Mouse (Mus musculus) stomach, postnatal 0 days (tissue): ENCODE measurements around the gene Zfp524.

Source experiments
- CTCF ChIP-seq: IDR thresholded peaks from 2 replicates; pipeline ENCODE4 v1.5.1; 2016; ENCODE audit warnings: antibody characterized with exemption, low read depth, mild to moderate bottlenecking, moderate library complexity
- EP300 ChIP-seq: optimal IDR thresholded peaks from 2 replicates; pipeline ENCODE3; 2016; ENCODE audit warnings: antibody characterized with exemption

DNA sequence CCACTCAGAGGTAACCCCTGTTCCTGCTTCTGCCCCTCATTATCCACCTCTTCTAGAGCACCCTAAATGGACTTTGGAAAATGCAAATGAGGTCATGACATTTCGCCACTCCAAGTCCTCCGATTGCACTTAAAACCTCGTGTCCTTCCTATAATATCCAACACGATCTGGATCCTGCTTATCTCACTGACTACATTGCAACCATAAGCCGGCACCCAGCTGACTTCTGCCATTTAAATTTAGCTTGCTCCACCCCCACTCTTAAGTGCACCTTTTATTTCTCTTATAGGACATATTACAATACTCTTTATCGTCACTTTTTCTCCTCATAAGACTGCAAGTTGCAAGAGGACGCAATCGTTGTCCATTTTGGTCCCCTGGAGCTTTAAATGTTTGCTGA lies 23.3 kb downstream of the Zfp524 start:
- TF ChIP-seq CTCF: no peak
- TF ChIP-seq EP300: no peak
